Mouse (Mus musculus): ENCODE data around the gene Gm21943. TPM values are rescaled to one million over a fixed set of nuclear protein-coding genes. Genes with fewer than 3 reads are reported as not detected.
"Not testable (repeated sequence)": the region's sequence is repeated elsewhere in the genome, so short reads cannot be mapped to it uniquely, and the experiment has no call there.

Gene Gm21943
- total RNA-seq (2021): not detected
- long read RNA-seq: 0 reads

DNA sequence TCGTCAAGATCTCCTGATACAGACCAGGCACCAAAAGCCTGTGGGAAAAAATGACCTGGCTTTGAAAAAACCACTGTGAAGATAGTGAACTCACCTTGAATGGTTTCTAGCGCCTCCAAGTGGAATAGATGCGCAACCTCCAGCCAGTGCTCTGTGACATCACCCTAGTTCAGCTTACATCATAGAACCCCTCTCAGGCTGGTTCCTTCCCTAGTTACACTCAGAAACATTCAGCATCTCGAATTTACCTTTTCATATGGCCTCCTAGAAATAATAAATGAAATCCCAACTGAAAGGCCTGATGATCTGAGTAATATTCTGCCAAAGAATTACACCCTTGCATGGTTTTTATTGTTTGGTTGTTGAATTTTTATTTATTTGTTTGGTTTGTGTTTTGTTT is at the start of gene Gm21943:
Gene Gm21943, minus strand, starts transcription at position 101 of the 400 bp plus-strand sequence.
- not testable (repeated sequence) for DNase-seq (ENCODE audit: low spot score in 2 of 2)

Other genes with a start within 250 kb of the Gm21943 start
- gene Gm28961, start 172.0 kb upstream of the Gm21943 start, total RNA-seq (2021): not detected

All from layer of hippocampus, adult 18-20 months (tissue).